Mouse (Mus musculus) liver, postnatal 0 days (tissue): ENCODE data around the gene Lin37. TPM values are rescaled to one million over a fixed set of nuclear protein-coding genes. Genes with fewer than 3 reads are reported as not detected.

Experiments
- ATAC-seq: fragments of 200-750 bp; cut with Nextera tagmentation; 2 replicates; pipeline ENCODE4 v1.8.0; 2017; ENCODE audit warnings: mild to moderate bottlenecking, moderate library complexity
- DNase-seq: peaks from one replicate; pipeline ENCODE4 v3.0.0-alpha.2; 2016
- H3K27ac ChIP-seq: fragments of 300-500 bp; sonication (generic); 2 replicates; pipeline ENCODE4 v1.5.1; 2014; ENCODE audit warnings: antibody characterized with exemption, moderate library complexity, mild to moderate bottlenecking, low read depth
- H3K27me3 ChIP-seq: fragments of 300-500 bp; sonication (generic); 2 replicates; pipeline ENCODE4 v1.6.1; 2014; ENCODE audit warnings: low read length, control low read depth, mixed read lengths; ENCODE audit not compliant: insufficient read depth
- H3K36me3 ChIP-seq: fragments of 300-500 bp; sonication (generic); replicated peaks from 2 replicates; pipeline ENCODE4 v1.6.1; 2014; ENCODE audit warnings: mild to moderate bottlenecking, control low read depth, low read length, moderate library complexity, mixed read lengths; ENCODE audit not compliant: insufficient read depth
- H3K4me1 ChIP-seq: fragments of 300-500 bp; sonication (generic); 2 replicates; pipeline ENCODE4 v1.6.1; 2014; ENCODE audit warnings: antibody characterized with exemption, mild to moderate bottlenecking, control low read depth; ENCODE audit not compliant: insufficient read depth
- H3K4me2 ChIP-seq: fragments of 300-500 bp; sonication (generic); 2 replicates; pipeline ENCODE4 v1.6.1; 2014; ENCODE audit warnings: low read depth, mild to moderate bottlenecking, low read length, moderate library complexity, mixed read lengths
- H3K4me3 ChIP-seq: fragments of 300-500 bp; sonication (generic); 2 replicates; pipeline ENCODE4 v1.5.1; 2014; ENCODE audit warnings: low read depth, low read length
- H3K9ac ChIP-seq: fragments of 300-500 bp; sonication (generic); replicated peaks from 2 replicates; pipeline ENCODE4 v1.6.1; 2014; ENCODE audit warnings: mild to moderate bottlenecking, moderate library complexity
- H3K9me3 ChIP-seq: fragments of 300-500 bp; sonication (generic); 2 replicates; pipeline ENCODE4 v1.6.1; 2016; ENCODE audit warnings: mild to moderate bottlenecking, control low read depth, low read length, mixed read lengths
- CTCF ChIP-seq: sonication (generic); IDR thresholded peaks from 2 replicates; pipeline ENCODE4 v1.5.1; 2016; ENCODE audit warnings: antibody characterized with exemption, low read depth
- EP300 ChIP-seq: IDR thresholded peaks from 2 replicates; pipeline ENCODE4 v1.6.1; 2016; ENCODE audit warnings: antibody characterized with exemption, low read depth, mild to moderate bottlenecking
- WGBS: fragments of 180-500 bp; shearing (Covaris S2); extraction: QIAGEN DNeasy Blood & Tissue Kit; methylation state at CpG from one replicate; pipeline ENCODE4 v1.1.7; 2014; ENCODE audit not compliant: insufficient replicate concordance; 5-methylcytosine and 5-hydroxymethylcytosine counted together
- polyA plus RNA-seq: library from polyadenylated mRNA; unstranded; fragments of >200 nt; fragmentation: Nextera tagmentation; extraction: Ambion mirVana; gene quantifications from 2 replicates; pipeline ENCODE4 v1.2.1, GENCODE M21; 2015

Lin37 gene
- polyA plus RNA-seq, 1 experiment from 2014 or later = 16.0 TPM

DNA sequence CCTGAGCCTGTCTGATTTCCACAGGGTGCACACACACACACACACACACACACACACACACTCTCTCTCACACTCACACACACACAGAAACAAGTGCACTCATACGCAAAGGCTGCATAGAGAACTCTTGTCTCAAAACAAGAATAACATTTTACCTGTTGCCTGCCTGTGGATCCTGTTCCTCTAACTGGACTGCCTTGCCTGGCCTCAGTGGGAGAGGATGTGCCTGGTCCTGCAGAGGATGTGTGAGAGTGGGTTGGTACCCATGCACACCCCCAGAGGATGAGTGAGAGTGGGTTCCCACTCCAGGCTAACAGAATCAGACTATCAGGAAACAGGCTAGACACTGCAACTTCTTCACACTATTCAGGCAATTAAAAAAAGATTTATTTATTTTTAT, 9.0 kb downstream of the Lin37 start:
- Histone ChIP-seq H3K4me1 (peaks cover 13% of the 10 kb centered on the region), H3K9me3 (no peaks in the 10 kb centered on the region), H3K4me3 (no peak overlapping the region), H3K4me2 (no peak overlapping the region), H3K27me3 (no peaks in the 10 kb centered on the region), H3K36me3 (peaks cover 24% of the 10 kb centered on the region), H3K9ac (no peak overlapping the region), H3K27ac (no peak overlapping the region)
- DNase-seq = no peak
- no peak for ATAC-seq
- WGBS = 92% methylated on average over 1 of the region's 1 CpGs
- TF ChIP-seq CTCF = no peak
- TF ChIP-seq EP300 = no peak

DNA sequence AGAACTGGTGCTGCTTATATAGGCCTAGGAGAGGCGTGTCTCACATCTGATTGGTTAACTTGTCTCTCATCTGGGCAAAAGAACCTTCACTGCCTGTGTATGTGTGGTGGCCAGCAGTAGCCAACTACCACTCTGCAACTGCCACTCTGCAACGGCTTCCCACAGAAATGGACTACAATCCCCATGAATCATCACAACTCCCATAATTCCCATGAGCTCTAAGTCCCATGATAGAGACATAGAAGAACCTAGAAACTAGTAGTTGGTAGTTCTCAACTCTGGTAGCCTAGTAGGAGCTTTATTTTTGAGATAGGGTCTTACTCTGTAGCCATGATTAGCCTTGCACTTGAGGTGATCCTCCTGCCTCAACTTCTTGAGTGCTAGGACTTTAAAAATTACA, 9.8 kb downstream of the Lin37 start:
- Histone ChIP-seq H3K27ac (no peak overlapping the region), H3K4me3 (no peak overlapping the region), H3K27me3 (no peaks in the 10 kb centered on the region), H3K4me1 (peaks cover 13% of the 10 kb centered on the region), H3K4me2 (no peak overlapping the region), H3K9me3 (no peaks in the 10 kb centered on the region), H3K9ac (no peak overlapping the region), H3K36me3 (peaks cover 20% of the 10 kb centered on the region)
- 81% methylated on average over 2 of the region's 2 CpGs for WGBS
- DNase-seq = no peak
- no peak for TF ChIP-seq EP300
- no peak for TF ChIP-seq CTCF
- ATAC-seq = no peak

DNA sequence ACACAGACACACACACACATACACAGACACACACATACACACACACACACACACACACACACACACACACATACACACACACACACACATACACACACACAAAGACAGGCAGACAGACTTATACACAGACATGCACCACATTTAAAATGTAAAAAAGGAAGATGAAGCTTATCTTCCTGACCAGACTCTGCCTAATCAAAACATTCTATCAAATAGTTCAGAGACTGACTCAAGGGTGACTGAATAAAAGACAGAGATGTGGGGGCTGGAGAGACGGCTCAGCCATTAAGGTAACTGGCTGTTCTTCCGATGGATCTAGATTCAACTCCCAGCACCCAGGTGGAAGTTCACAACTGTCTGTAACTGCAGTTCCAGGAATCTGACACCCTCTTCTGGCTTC, 15.3 kb downstream of the Lin37 start:
- Histone ChIP-seq H3K4me3 (no peak overlapping the region), H3K4me1 (no peaks in the 10 kb centered on the region), H3K4me2 (no peak overlapping the region), H3K27me3 (no peaks in the 10 kb centered on the region), H3K9ac (no peak overlapping the region), H3K27ac (no peak overlapping the region), H3K9me3 (no peaks in the 10 kb centered on the region), H3K36me3 (peaks cover 14% of the 10 kb centered on the region; the same call in 1 of the 2 replicates)
- no peak for DNase-seq
- TF ChIP-seq CTCF = no peak
- TF ChIP-seq EP300 = no peak
- WGBS = 52% methylated on average over 2 of the region's 2 CpGs
- no peak for ATAC-seq

DNA sequence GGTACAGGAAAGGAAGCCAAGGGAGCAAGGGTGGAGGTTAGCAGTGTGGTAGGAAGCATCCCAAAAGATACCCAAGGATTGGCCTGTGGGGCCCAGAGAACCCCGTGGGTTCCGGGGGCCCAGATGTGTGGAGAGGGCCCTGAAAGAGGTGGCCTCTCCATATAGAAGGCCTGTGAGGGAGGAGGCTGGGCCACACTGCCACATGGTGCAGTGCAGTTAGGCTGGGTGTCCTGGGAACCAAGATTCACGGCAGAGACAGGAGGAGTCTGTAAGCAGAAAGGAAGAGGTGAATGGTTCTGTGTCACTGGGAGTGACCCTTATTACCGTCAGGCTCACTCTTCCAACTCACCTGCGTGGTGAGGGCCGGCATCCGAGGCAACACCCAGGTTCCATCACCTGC, 19.1 kb downstream of the Lin37 start:
- ATAC-seq = no peak
- no peaks in the 10 kb centered on the region for H3K9me3 ChIP-seq
- TF ChIP-seq EP300 (no peak), CTCF (no peak)
- no peak overlapping the region for H3K9ac ChIP-seq
- 81% methylated on average over 7 of the region's 7 CpGs for WGBS
- H3K4me2 ChIP-seq = no peak overlapping the region
- H3K4me3 ChIP-seq = no peak overlapping the region
- no peak overlapping the region for H3K27ac ChIP-seq
- peaks cover 4% of the 10 kb centered on the region; the same call in 1 of the 2 replicates for H3K36me3 ChIP-seq
- DNase-seq = peak; percentile 8
- no peaks in the 10 kb centered on the region for H3K27me3 ChIP-seq
- peaks cover 3% of the 10 kb centered on the region for H3K4me1 ChIP-seq

DNA sequence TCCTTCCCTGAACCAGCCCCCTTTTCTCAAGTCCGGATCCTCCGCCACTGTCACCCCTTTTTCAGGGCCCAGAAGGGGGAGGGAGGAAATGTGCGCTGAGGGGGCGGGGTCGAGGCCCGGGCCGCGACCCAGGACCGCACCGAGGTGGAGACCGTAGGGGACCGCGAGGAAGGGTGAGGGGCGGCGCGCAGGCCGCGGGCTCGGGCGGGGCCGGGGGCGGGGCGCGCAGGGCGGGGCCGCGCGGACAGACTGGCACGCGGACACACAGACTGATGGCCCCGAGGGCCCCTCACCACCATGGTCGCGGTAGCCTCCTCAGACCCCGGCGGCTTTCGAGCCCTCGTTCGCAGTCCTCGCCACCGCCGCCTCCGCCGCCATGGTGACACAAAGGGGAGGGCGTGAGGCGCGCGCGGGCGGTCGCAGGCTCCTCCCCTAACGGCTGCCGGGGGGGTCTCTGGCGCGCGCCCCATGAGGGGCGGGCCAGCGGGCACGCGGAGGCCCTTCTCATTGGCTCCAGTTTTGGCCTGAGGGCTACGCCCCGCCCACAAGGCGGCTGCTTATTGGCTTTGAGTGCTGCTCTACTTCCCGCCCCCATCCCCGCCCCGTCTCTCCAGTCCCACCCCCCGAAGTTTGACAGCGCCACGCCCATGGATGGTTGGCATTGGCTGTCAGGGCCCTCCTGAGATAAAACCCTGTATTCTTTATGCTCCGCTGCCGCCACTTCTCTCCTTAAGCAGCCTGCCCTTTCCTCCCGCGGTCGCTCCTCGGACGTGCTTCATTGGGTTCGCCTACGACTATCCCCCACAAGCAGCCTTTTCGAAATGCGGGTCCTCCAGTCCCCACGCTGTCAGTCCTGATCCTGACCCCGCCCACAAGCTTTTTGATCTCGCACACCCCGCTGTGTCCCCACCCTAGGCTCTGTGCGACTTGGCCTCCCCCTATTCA, 24.7 kb downstream of the Lin37 start, which contains the start of gene Arhgap33:
Gene Arhgap33 (minus strand): TSS at position 428 of the 945 bp plus-strand sequence.
- H3K9me3 ChIP-seq = no peaks in the 10 kb centered on the region
- H3K4me3 ChIP-seq = peak within 1 kb of the TSS; percentile 73
- peaks cover 14% of the 10 kb centered on the region for H3K4me1 ChIP-seq
- DNase-seq (peak; percentile 98), ATAC-seq (peak; percentile 97)
- no peaks in the 10 kb centered on the region for H3K27me3 ChIP-seq
- peak within 1 kb of the TSS; percentile 57 for H3K27ac ChIP-seq
- peak within 1 kb of the TSS; percentile 76 for H3K9ac ChIP-seq
- H3K36me3 ChIP-seq = peaks cover 12% of the 10 kb centered on the region
- H3K4me2 ChIP-seq = peak within 1 kb of the TSS; percentile 100
- under 1% methylated on average over 44 of the region's 84 CpGs for WGBS
- no peak for TF ChIP-seq EP300
- TF ChIP-seq CTCF = no peak

DNA sequence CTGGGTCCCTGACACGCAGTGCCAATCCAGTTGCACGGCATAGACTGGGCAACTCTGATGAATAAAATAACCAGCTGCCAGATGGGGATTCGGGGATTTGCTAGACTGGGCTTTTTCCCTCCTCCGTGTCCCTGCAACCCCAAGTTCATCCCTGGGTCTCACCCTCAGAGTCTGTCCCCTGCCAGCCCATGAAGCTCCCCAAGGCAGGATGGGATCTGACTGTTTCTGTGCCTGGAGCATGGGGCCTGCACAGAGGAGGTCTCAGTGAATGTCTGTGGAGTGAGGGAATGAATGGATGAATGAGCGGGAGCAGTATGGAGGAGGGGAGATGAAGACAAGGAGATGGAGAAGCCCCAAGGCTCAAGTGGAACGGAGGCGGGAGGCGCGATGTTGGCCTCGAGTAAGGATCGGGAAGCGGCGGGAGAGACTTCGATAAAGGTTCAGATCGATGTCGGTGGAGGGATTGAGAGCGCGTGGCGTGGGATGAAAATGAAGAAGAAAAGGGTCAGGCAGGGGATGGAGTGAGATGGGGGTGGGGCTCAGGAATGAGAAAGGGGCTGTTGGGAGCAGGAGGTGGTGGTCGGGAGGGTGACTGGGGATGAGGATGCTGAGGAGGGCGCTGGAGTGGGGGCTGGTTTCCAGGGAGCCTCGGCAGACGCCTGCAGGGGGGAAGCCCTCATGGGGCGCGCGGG, 25.6 kb downstream of the Lin37 start:
- H3K4me3 ChIP-seq = peak overlapping the region; percentile 73
- peak overlapping the region; percentile 100 for H3K4me2 ChIP-seq
- ATAC-seq = no peak
- no peaks in the 10 kb centered on the region for H3K27me3 ChIP-seq
- H3K36me3 ChIP-seq = peaks cover 16% of the 10 kb centered on the region
- H3K4me1 ChIP-seq = peaks cover 14% of the 10 kb centered on the region
- peak overlapping the region; percentile 57; the same call in 1 of the 2 replicates for H3K27ac ChIP-seq
- no peak for TF ChIP-seq EP300
- no peak for TF ChIP-seq CTCF
- peak overlapping the region; percentile 76 for H3K9ac ChIP-seq
- no peaks in the 10 kb centered on the region for H3K9me3 ChIP-seq
- 16% methylated on average over 25 of the region's 26 CpGs for WGBS
- DNase-seq = peak; percentile 14
